Mouse (Mus musculus): ENCODE data around the gene Ctdnep1.

- TF ChIP-seq CTCF (conservative IDR thresholded peaks at IDR 0.05; ENCODE audit: low read length) (no peak), POU5F1 (IDR thresholded peaks at IDR 0.05; ENCODE audit: borderline replicate concordance, low read length) (no peak), NANOG (IDR thresholded peaks at IDR 0.05; ENCODE audit: borderline replicate concordance, low read length) (no peak)
Observed at GRCm38 (mm10) chr11:70028401-70029129, 47.6 kb downstream of the Ctdnep1 start.
